Mouse (Mus musculus) midbrain, embryonic 10.5 days (tissue): Measurements from ENCODE around the gene Ddi1. TPM values are rescaled to one million over a fixed set of nuclear protein-coding genes. Genes with fewer than 3 reads are reported as not detected.
"Not testable (repeated sequence)": the region's sequence is repeated elsewhere in the genome, so short reads cannot be mapped to it uniquely, and the experiment has no call there.

Source experiments
- DNase-seq: peaks from one replicate; pipeline ENCODE4 v3.0.0-alpha.2; 2017; ENCODE audit warnings: low spot score
- H3K27ac ChIP-seq: fragments of 300-500 bp; sonication (generic); replicated peaks from 2 replicates; pipeline ENCODE4 v1.5.1; 2016; ENCODE audit warnings: mild to moderate bottlenecking
- H3K27me3 ChIP-seq: fragments of 300-500 bp; sonication (generic); 2 replicates; pipeline ENCODE4 v1.6.1; 2016; ENCODE audit warnings: low read depth, mild to moderate bottlenecking; ENCODE audit not compliant: poor library complexity, severe bottlenecking
- H3K36me3 ChIP-seq: fragments of 300-500 bp; sonication (generic); 2 replicates; pipeline ENCODE4 v1.6.1; 2016; ENCODE audit warnings: mild to moderate bottlenecking, moderate library complexity
- H3K4me1 ChIP-seq: fragments of 300-500 bp; sonication (generic); 2 replicates; pipeline ENCODE4 v1.6.1; 2016
- H3K4me3 ChIP-seq: fragments of 300-500 bp; sonication (generic); 2 replicates; pipeline ENCODE4 v1.5.1; 2016; ENCODE audit warnings: mild to moderate bottlenecking, moderate library complexity
- H3K9me3 ChIP-seq: fragments of 300-500 bp; sonication (generic); replicated peaks from 2 replicates; pipeline ENCODE4 v1.6.1; 2016; ENCODE audit warnings: mild to moderate bottlenecking
- WGBS: fragments of 180-500 bp; shearing (Covaris S2); methylation state at CpG from one replicate; pipeline ENCODE4 v1.1.7; 2016; 5-methylcytosine and 5-hydroxymethylcytosine counted together
- polyA plus RNA-seq: library from polyadenylated mRNA; unstranded; fragments of >200 nt; fragmentation: Nextera tagmentation; extraction: Ambion mirVana; gene quantifications from 2 replicates; pipeline ENCODE4 v1.2.1, GENCODE M21; 2016

Gene Ddi1
- polyA plus RNA-seq, 1 experiment from 2014 or later, result 0.05 TPM

DNA sequence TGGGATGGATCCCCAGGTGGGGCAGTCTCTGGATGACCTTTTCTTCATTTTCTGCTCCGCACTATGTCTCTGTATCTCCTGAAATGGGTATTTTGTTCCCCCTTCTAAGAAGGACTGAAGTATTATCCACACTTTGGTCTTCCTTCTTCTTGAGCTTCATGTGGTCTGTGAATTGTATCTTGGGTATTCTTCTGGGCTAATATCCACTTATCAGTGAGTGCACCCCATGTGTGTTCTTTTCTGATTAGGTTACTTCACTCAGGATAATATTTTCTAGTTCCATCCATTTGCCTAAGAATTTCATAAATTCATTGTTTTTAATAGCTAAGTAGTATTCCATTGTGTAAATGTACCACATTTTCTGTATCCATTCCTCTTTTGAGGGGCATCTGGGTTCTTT, 33.7 kb downstream of the Ddi1 start:
- not testable (repeated sequence) for H3K4me1 ChIP-seq, H3K4me3 ChIP-seq, H3K9me3 ChIP-seq, DNase-seq, H3K27me3 ChIP-seq, H3K36me3 ChIP-seq, H3K27ac ChIP-seq
- 91% methylated on average over 1 of the region's 1 CpGs for WGBS

DNA sequence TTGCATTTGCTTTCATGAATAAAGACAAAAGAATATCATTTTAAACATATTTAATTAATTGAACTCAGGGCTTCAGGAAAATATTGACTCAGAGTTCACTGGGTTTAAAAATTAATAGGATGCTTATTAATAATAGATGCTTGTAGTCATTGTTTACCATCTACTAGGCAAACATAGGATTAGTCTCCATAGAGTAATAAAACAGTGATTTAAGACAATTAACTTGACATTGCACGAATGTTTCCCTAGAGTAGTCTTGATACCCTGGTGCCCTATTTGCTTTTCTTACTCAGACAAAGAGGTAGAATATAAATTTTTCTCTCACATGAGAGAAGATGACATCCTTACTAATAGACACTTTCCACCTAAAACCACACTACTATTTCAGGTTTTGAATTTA, 52.1 kb downstream of the Ddi1 start:
- no peaks in the 10 kb centered on the region for H3K9me3 ChIP-seq
- H3K4me3 ChIP-seq, result no peak overlapping the region
- 81% methylated on average over 1 of the region's 1 CpGs for WGBS
- no peaks in the 10 kb centered on the region for H3K27me3 ChIP-seq
- H3K36me3 ChIP-seq, result no peaks in the 10 kb centered on the region
- no peaks in the 10 kb centered on the region for H3K4me1 ChIP-seq
- no peak overlapping the region for H3K27ac ChIP-seq
- DNase-seq, result no peak

DNA sequence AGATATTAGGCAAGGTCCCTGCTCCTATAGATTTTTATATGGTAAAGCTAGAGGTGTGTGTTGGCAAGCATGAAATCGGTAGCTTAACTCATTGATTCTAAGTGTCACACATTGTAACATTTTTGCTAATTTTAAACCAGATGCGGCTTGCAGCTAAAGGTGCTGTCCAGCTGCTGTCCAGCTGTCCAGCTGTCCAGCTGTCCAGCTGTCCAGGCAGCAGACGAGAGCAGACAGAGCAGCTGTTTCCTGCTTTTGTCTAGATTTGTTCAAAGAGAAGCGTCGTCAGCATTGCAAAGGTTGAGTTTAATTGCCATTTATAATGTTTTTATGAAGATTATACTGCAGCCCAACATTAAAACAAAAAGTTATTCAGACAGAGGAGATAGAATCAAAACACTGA, 56.8 kb downstream of the Ddi1 start:
- no peaks in the 10 kb centered on the region for H3K9me3 ChIP-seq
- DNase-seq, result no peak
- 84% methylated on average over 5 of the region's 5 CpGs for WGBS
- H3K27ac ChIP-seq, result no peak overlapping the region
- no peak overlapping the region for H3K4me3 ChIP-seq
- H3K27me3 ChIP-seq, result no peaks in the 10 kb centered on the region
- H3K4me1 ChIP-seq, result no peaks in the 10 kb centered on the region
- H3K36me3 ChIP-seq, result no peaks in the 10 kb centered on the region

Other genes with a start within 250 kb of the Ddi1 start
- gene Pdgfd, start 101.3 kb downstream of the Ddi1 start, polyA plus RNA-seq, result 2.6 and 2.7 TPM in 2 replicates